Mouse (Mus musculus): ENCODE results near the gene Rbm38. TPM values are rescaled to one million over a fixed set of nuclear protein-coding genes. Genes with fewer than 3 reads are reported as not detected.

Gene Rbm38
- polyA plus RNA-seq, 1 experiment: 89.5 TPM

- no peaks in the 10 kb centered on the region; the same call in 1 of the 2 replicates for H3K4me1 ChIP-seq (ENCODE audit: control insufficient read depth, insufficient read depth, low read length)
- DNase-seq: no peak
- H3K4me3 ChIP-seq (replicated peaks; ENCODE audit: extremely low read depth, low read depth, low read length): no peak overlapping the region
- WGBS: 13% methylated on average over 1 of the region's 1 CpGs
- TF ChIP-seq CTCF (IDR thresholded peaks at IDR 0.05; ENCODE audit: insufficient read depth, low read length) (no peak), POLR2A (IDR thresholded peaks at IDR 0.05; ENCODE audit: borderline replicate concordance, extremely low read depth, low read depth, low read length) (no peak)
Measured at GRCm38 (mm10) chr2:173063219-173063618, 42.9 kb downstream of the Rbm38 start.

- H3K4me1 ChIP-seq (ENCODE audit: control insufficient read depth, insufficient read depth, low read length): no peaks in the 10 kb centered on the region; the same call in 1 of the 2 replicates
- WGBS: 98% methylated on average over 2 of the region's 2 CpGs
- DNase-seq: no peak
Measured at GRCm38 (mm10) chr2:173064864-173065263, 44.6 kb downstream of the Rbm38 start.

GRCm38 (mm10) chr2:173072948-173073347, 52.6 kb downstream of the Rbm38 start:
- WGBS: 81% methylated on average over 7 of the region's 7 CpGs
- TF ChIP-seq CTCF (IDR thresholded peaks at IDR 0.05; ENCODE audit: insufficient read depth, low read length): no peak
- TF ChIP-seq POLR2A (IDR thresholded peaks at IDR 0.05; ENCODE audit: borderline replicate concordance, extremely low read depth, low read depth, low read length): no peak
- Histone ChIP-seq H3K4me3 (replicated peaks; ENCODE audit: extremely low read depth, low read depth, low read length) (no peak overlapping the region), H3K4me1 (ENCODE audit: control insufficient read depth, insufficient read depth, low read length) (no peaks in the 10 kb centered on the region)
- no peak for DNase-seq

More at GRCm38 (mm10) chr2:173064864-173065263, 44.6 kb downstream of the Rbm38 start:
- TF ChIP-seq CTCF (IDR thresholded peaks at IDR 0.05; ENCODE audit: insufficient read depth, low read length) (no peak), POLR2A (IDR thresholded peaks at IDR 0.05; ENCODE audit: borderline replicate concordance, extremely low read depth, low read depth, low read length) (no peak)
- H3K4me3 ChIP-seq (replicated peaks; ENCODE audit: extremely low read depth, low read depth, low read length): no peak overlapping the region

- Histone ChIP-seq H3K4me3 (replicated peaks; ENCODE audit: extremely low read depth, low read depth, low read length) (no peak overlapping the region), H3K4me1 (ENCODE audit: control insufficient read depth, insufficient read depth, low read length) (no peaks in the 10 kb centered on the region)
- TF ChIP-seq POLR2A (IDR thresholded peaks at IDR 0.05; ENCODE audit: borderline replicate concordance, extremely low read depth, low read depth, low read length): no peak
- TF ChIP-seq CTCF (IDR thresholded peaks at IDR 0.05; ENCODE audit: insufficient read depth, low read length): no peak
- WGBS: 32% methylated on average over 5 of the region's 5 CpGs
- DNase-seq: no peak
Measured at GRCm38 (mm10) chr2:173073666-173074065, 53.4 kb downstream of the Rbm38 start.

- DNase-seq: no peak
- 66% methylated on average over 9 of the region's 9 CpGs for WGBS
Measured at GRCm38 (mm10) chr2:173076921-173077320, 56.6 kb downstream of the Rbm38 start.

GRCm38 (mm10) chr2:173079766-173080549, 59.7 kb downstream of the Rbm38 start:
- no peak overlapping the region for H3K4me3 ChIP-seq (replicated peaks; ENCODE audit: extremely low read depth, low read depth, low read length)
- no peaks in the 10 kb centered on the region for H3K4me1 ChIP-seq (ENCODE audit: control insufficient read depth, insufficient read depth, low read length)
- WGBS: 63% methylated on average over 10 of the region's 10 CpGs
- TF ChIP-seq POLR2A (IDR thresholded peaks at IDR 0.05; ENCODE audit: borderline replicate concordance, extremely low read depth, low read depth, low read length) (no peak), CTCF (IDR thresholded peaks at IDR 0.05; ENCODE audit: insufficient read depth, low read length) (no peak)
- no peak for DNase-seq

More at GRCm38 (mm10) chr2:173076921-173077320, 56.6 kb downstream of the Rbm38 start:
- H3K4me1 ChIP-seq (ENCODE audit: control insufficient read depth, insufficient read depth, low read length): no peaks in the 10 kb centered on the region
- H3K4me3 ChIP-seq (replicated peaks; ENCODE audit: extremely low read depth, low read depth, low read length): no peak overlapping the region
- TF ChIP-seq CTCF (IDR thresholded peaks at IDR 0.05; ENCODE audit: insufficient read depth, low read length) (no peak), POLR2A (IDR thresholded peaks at IDR 0.05; ENCODE audit: borderline replicate concordance, extremely low read depth, low read depth, low read length) (no peak)

GRCm38 (mm10) chr2:173080785-173081241, 60.5 kb downstream of the Rbm38 start:
- DNase-seq: peak; percentile 71
- WGBS: 28% methylated on average over 10 of the region's 10 CpGs
- H3K4me3 ChIP-seq (replicated peaks; ENCODE audit: extremely low read depth, low read depth, low read length): no peak overlapping the region
- H3K4me1 ChIP-seq (ENCODE audit: control insufficient read depth, insufficient read depth, low read length): no peaks in the 10 kb centered on the region
- TF ChIP-seq CTCF (IDR thresholded peaks at IDR 0.05; ENCODE audit: insufficient read depth, low read length): peak; percentile 88
- no peak for TF ChIP-seq POLR2A (IDR thresholded peaks at IDR 0.05; ENCODE audit: borderline replicate concordance, extremely low read depth, low read depth, low read length)

GRCm38 (mm10) chr2:173082706-173083105, 62.4 kb downstream of the Rbm38 start:
- DNase-seq: no peak
- TF ChIP-seq CTCF (IDR thresholded peaks at IDR 0.05; ENCODE audit: insufficient read depth, low read length) (no peak), POLR2A (IDR thresholded peaks at IDR 0.05; ENCODE audit: borderline replicate concordance, extremely low read depth, low read depth, low read length) (no peak)
- WGBS: 78% methylated on average over 3 of the region's 3 CpGs
- Histone ChIP-seq H3K4me1 (ENCODE audit: control insufficient read depth, insufficient read depth, low read length) (no peaks in the 10 kb centered on the region), H3K4me3 (replicated peaks; ENCODE audit: extremely low read depth, low read depth, low read length) (no peak overlapping the region)

- H3K4me3 ChIP-seq (replicated peaks; ENCODE audit: extremely low read depth, low read depth, low read length): no peak overlapping the region
- DNase-seq: no peak
- TF ChIP-seq POLR2A (IDR thresholded peaks at IDR 0.05; ENCODE audit: borderline replicate concordance, extremely low read depth, low read depth, low read length) (no peak), CTCF (IDR thresholded peaks at IDR 0.05; ENCODE audit: insufficient read depth, low read length) (no peak)
- 73% methylated on average over 9 of the region's 9 CpGs for WGBS
- H3K4me1 ChIP-seq (ENCODE audit: control insufficient read depth, insufficient read depth, low read length): no peaks in the 10 kb centered on the region
Measured at GRCm38 (mm10) chr2:173083106-173083505, 62.8 kb downstream of the Rbm38 start.
